Mouse (Mus musculus): ENCODE results near the gene Rsbn1l.

DNA sequence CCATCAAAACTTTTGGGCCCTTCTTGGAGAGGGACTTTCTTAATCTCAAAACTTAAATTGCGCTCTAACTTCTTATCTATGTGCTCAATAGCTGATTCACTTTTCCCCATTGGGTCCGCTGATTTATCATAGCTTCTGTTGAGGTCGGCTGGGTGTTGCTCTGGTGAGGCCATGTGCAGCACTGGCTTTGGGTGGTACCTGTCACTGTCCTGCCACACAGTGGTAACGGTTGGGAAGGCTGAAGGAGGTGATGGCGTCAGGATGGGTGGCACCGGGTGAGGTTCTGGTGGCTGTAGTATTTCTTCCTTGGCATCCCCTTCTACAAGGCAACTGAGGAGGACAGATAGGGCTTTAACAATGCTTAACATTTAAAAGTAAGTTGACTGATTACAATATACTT, 42.2 kb upstream of the Rsbn1l start:
- no peak for TF ChIP-seq CTCF (IDR thresholded peaks at IDR 0.05; ENCODE audit: extremely low read depth, insufficient read depth, insufficient read length, insufficient replicate concordance)
- no peak for TF ChIP-seq POLR2A (IDR thresholded peaks at IDR 0.05; ENCODE audit: low read depth, low read length)

All from spleen, adult 2 months (tissue).